Mouse (Mus musculus) MEL (cell line): ENCODE measurements at regions not wholly inside any gene's neighbourhood (a gene's known extent, or its start where the extent isn't known, plus 50 kb on each side); places are given as distances from the start of the nearest gene placed in this dataset.

Source experiments
- DNase-seq: peaks from one replicate; pipeline ENCODE4 v3.0.0; 2011; ENCODE audit warnings: low read depth, low spot score
- H3K27ac ChIP-seq: 2 replicates; pipeline ENCODE4 v1.5.1; 2012; ENCODE audit warnings: low read depth, mild to moderate bottlenecking, control low read depth, low read length, moderate library complexity; ENCODE audit not compliant: control insufficient read depth
- H3K27me3 ChIP-seq, 2 experiments: fragments of 150-350 bp in 1 of 2; sonication (generic) in 1 of 2; 2 replicates each; pipeline ENCODE4 v1.6.1; 2012; ENCODE audit warnings: low read length in 2 of 2, mild to moderate bottlenecking in 2 of 2, improper control_type of control experiment in 1 of 2, moderate library complexity in 1 of 2; ENCODE audit not compliant: insufficient read depth in 2 of 2, control insufficient read depth in 1 of 2
- H3K36me3 ChIP-seq, 2 experiments: 2 replicates each; pipeline ENCODE4 v1.6.1; 2012 to 2014; ENCODE audit warnings: low read length in 2 of 2, improper control_type of control experiment in 1 of 2, inconsistent platforms in 1 of 2, mild to moderate bottlenecking in 1 of 2; ENCODE audit not compliant: insufficient read depth in 2 of 2, control insufficient read depth in 1 of 2
- H3K4me1 ChIP-seq, 2 experiments: fragments of 150-350 bp in 1 of 2; sonication (generic) in 1 of 2; 2 replicates each; pipeline ENCODE4 v1.6.1; 2012; ENCODE audit warnings: low read length in 2 of 2, improper control_type of control experiment in 1 of 2, mild to moderate bottlenecking in 1 of 2; ENCODE audit not compliant: insufficient read depth in 2 of 2, control insufficient read depth in 1 of 2
- H3K4me3 ChIP-seq, 2 experiments: fragments of 150-350 bp in 1 of 2; sonication (generic) in 1 of 2; 2 replicates each; pipeline ENCODE4 v1.5.1; 2012; ENCODE audit warnings: low read depth in 2 of 2, low read length in 2 of 2, mild to moderate bottlenecking in 2 of 2, moderate library complexity in 2 of 2, control low read depth in 1 of 2, improper control_type of control experiment in 1 of 2; ENCODE audit not compliant: control insufficient read depth in 1 of 2, insufficient read depth in 1 of 2
- H3K79me2 ChIP-seq: 2 replicates; pipeline ENCODE4 v1.6.1; 2012; ENCODE audit warnings: mild to moderate bottlenecking, low read length, moderate library complexity; ENCODE audit not compliant: control insufficient read depth, poor library complexity, insufficient read depth
- H3K9ac ChIP-seq: 2 replicates; pipeline ENCODE4 v1.6.1; 2012; ENCODE audit warnings: low read depth, mild to moderate bottlenecking, control low read depth, low read length, moderate library complexity; ENCODE audit not compliant: control insufficient read depth, poor library complexity, severe bottlenecking
- H3K9me3 ChIP-seq: fragments of 150-350 bp; sonication (generic); replicated peaks from 2 replicates; pipeline ENCODE4 v1.6.1; 2012; ENCODE audit warnings: mild to moderate bottlenecking, low read length, improper control_type of control experiment, moderate library complexity; ENCODE audit not compliant: insufficient read depth
- BHLHE40 ChIP-seq: IDR thresholded peaks from 2 replicates; pipeline ENCODE4 v1.6.1; 2012; ENCODE audit warnings: low read depth, mild to moderate bottlenecking, inconsistent platforms, low read length, improper control_type of control experiment, borderline replicate concordance
- CTCF ChIP-seq, 3 experiments: IDR thresholded peaks in 2 of 3; conservative IDR thresholded peaks in 1 of 3; 2 replicates each; pipeline ENCODE4 v1.5.1; 2011 to 2012; ENCODE audit warnings: low read length in 3 of 3, low read depth in 2 of 3, mild to moderate bottlenecking in 2 of 3, improper control_type of control experiment in 1 of 3, inconsistent platforms in 1 of 3, mixed read lengths in 1 of 3, moderate library complexity in 1 of 3; ENCODE audit not compliant: control insufficient read depth in 1 of 3, insufficient read depth in 1 of 3, poor library complexity in 1 of 3, severe bottlenecking in 1 of 3
- ELF1 ChIP-seq: IDR thresholded peaks from 2 replicates; pipeline ENCODE4 v1.6.1; 2014; ENCODE audit warnings: low read depth, mild to moderate bottlenecking, inconsistent platforms, low read length, improper control_type of control experiment, moderate library complexity
- HCFC1 ChIP-seq: IDR thresholded peaks from 2 replicates; pipeline ENCODE4 v1.6.1; 2012; ENCODE audit warnings: low read depth, mild to moderate bottlenecking, inconsistent platforms, low read length, improper control_type of control experiment, moderate library complexity
- JUND ChIP-seq: IDR thresholded peaks from 2 replicates; pipeline ENCODE4 v1.6.1; 2011; ENCODE audit warnings: low read depth, mild to moderate bottlenecking, improper control_type of control experiment, low read length
- MAX ChIP-seq: IDR thresholded peaks from 2 replicates; pipeline ENCODE4 v1.6.1; 2011; ENCODE audit warnings: low read length, improper control_type of control experiment
- MEF2A ChIP-seq: IDR thresholded peaks from 2 replicates; pipeline ENCODE4 v1.6.1; 2014; ENCODE audit warnings: low read depth, mild to moderate bottlenecking, inconsistent platforms, low read length, improper control_type of control experiment; ENCODE audit not compliant: poor library complexity, insufficient replicate concordance, severe bottlenecking; ENCODE audit errors: extremely low read depth
- NELFE ChIP-seq: IDR thresholded peaks from 2 replicates; pipeline ENCODE4 v1.6.1; 2011; ENCODE audit warnings: low read depth, low read length, improper control_type of control experiment
- POLR2AphosphoS2 ChIP-seq: IDR thresholded peaks from 2 replicates; pipeline ENCODE4 v1.6.1; 2011; ENCODE audit warnings: low read length, improper control_type of control experiment
- POLR2AphosphoS5 ChIP-seq: IDR thresholded peaks from 2 replicates; pipeline ENCODE4 v1.6.1; 2012; ENCODE audit warnings: low read depth, borderline replicate concordance, mild to moderate bottlenecking, inconsistent platforms, low read length, moderate library complexity, mixed read lengths
- TCF12 ChIP-seq: IDR thresholded peaks from 2 replicates; pipeline ENCODE4 v1.6.1; 2014; ENCODE audit warnings: low read depth, mild to moderate bottlenecking, inconsistent platforms, low read length, improper control_type of control experiment, moderate library complexity
- USF1 ChIP-seq: IDR thresholded peaks from 2 replicates; pipeline ENCODE4 v1.6.1; 2014; ENCODE audit warnings: low read depth, mild to moderate bottlenecking, inconsistent platforms, low read length, improper control_type of control experiment, moderate library complexity
- USF2 ChIP-seq, 2 experiments: IDR thresholded peaks; 2 replicates each; pipeline ENCODE4 v1.6.1; 2011 to 2012; ENCODE audit warnings: improper control_type of control experiment in 2 of 2, low read length in 2 of 2, borderline replicate concordance in 1 of 2, inconsistent platforms in 1 of 2, low read depth in 1 of 2, mild to moderate bottlenecking in 1 of 2; ENCODE audit not compliant: insufficient read depth in 1 of 2
- ZC3H11A ChIP-seq: IDR thresholded peaks from 2 replicates; pipeline ENCODE4 v1.6.1; 2012; ENCODE audit warnings: low read depth, mild to moderate bottlenecking, inconsistent platforms, low read length, improper control_type of control experiment
- ZKSCAN1 ChIP-seq: IDR thresholded peaks from 2 replicates; pipeline ENCODE4 v1.6.1; 2012; ENCODE audit warnings: low read depth, mild to moderate bottlenecking, inconsistent platforms, low read length, improper control_type of control experiment, moderate library complexity
- ZMIZ1 ChIP-seq: IDR thresholded peaks from 2 replicates; pipeline ENCODE4 v1.6.1; 2012; ENCODE audit warnings: low read depth, mild to moderate bottlenecking, inconsistent platforms, low read length, improper control_type of control experiment, moderate library complexity
- ZNF384 ChIP-seq: IDR thresholded peaks from 2 replicates; pipeline ENCODE4 v1.6.1; 2012; ENCODE audit warnings: low read depth, mild to moderate bottlenecking, inconsistent platforms, low read length, improper control_type of control experiment

- no peak overlapping the region for H3K27ac ChIP-seq
Observed at GRCm38 (mm10) chrX:10770575-10770974, 55.8 kb downstream of the Mid1ip1 start.

GRCm38 (mm10) chrX:10775714-10776515 is 61.1 kb downstream of the Mid1ip1 start:
- H3K27ac ChIP-seq, result no peak overlapping the region
- no peak for TF ChIP-seq JUND
- no peak for TF ChIP-seq ELF1
- no peak for TF ChIP-seq USF2 (IDR thresholded peaks at IDR 0.05; ENCODE audit: borderline replicate concordance in 1 of 2, insufficient read depth in 1 of 2, low read depth in 1 of 2, low read length in 2 of 2)
- no peak for TF ChIP-seq ZMIZ1
- no peak for TF ChIP-seq MEF2A
- TF ChIP-seq ZKSCAN1, result no peak
- no peak for TF ChIP-seq TCF12
- TF ChIP-seq NELFE, result no peak
- no peak for TF ChIP-seq POLR2AphosphoS5
- TF ChIP-seq ZNF384, result no peak
- no peak for TF ChIP-seq HCFC1
- no peak for TF ChIP-seq ZC3H11A
- TF ChIP-seq, all 39 proteins: peak for 0

More at GRCm38 (mm10) chrX:10770575-10770974, 55.8 kb downstream of the Mid1ip1 start:
- H3K79me2 ChIP-seq, result no peaks in the 10 kb centered on the region
- no peak overlapping the region for H3K9ac ChIP-seq
- H3K4me1 ChIP-seq, result no peaks in the 10 kb centered on the region
- no peak for TF ChIP-seq MAX
- no peak for TF ChIP-seq ZC3H11A
- TF ChIP-seq ELF1, result no peak
- TF ChIP-seq CTCF (IDR thresholded peaks at IDR 0.05 in 2 of 3, conservative IDR thresholded peaks at IDR 0.05 in 1 of 3; ENCODE audit: control insufficient read depth in 1 of 3, insufficient read depth in 1 of 3, low read depth in 2 of 3, low read length in 3 of 3, poor library complexity in 1 of 3, severe bottlenecking in 1 of 3), result no peak
- no peak for TF ChIP-seq BHLHE40
- TF ChIP-seq MEF2A, result no peak
- no peak for TF ChIP-seq USF1
- no peak for TF ChIP-seq TCF12
- no peak for TF ChIP-seq POLR2AphosphoS2
- TF ChIP-seq JUND, result no peak
- no peaks in the 10 kb centered on the region for H3K9me3 ChIP-seq
- H3K36me3 ChIP-seq, result no peaks in the 10 kb centered on the region
- DNase-seq, result no peak
- no peak overlapping the region for H3K4me3 ChIP-seq
- H3K27me3 ChIP-seq, result peaks cover 0 to 3% of the 10 kb centered on the region in 2 experiments; a peak in 2 of 4 replicates

More at GRCm38 (mm10) chrX:10775714-10776515, 61.1 kb downstream of the Mid1ip1 start:
- DNase-seq, result no peak
- Histone ChIP-seq H3K4me1 (no peaks in the 10 kb centered on the region), H3K9me3 (no peaks in the 10 kb centered on the region), H3K79me2 (no peaks in the 10 kb centered on the region), H3K4me3 (no peak overlapping the region), H3K36me3 (no peaks in the 10 kb centered on the region), H3K27me3 (peaks cover 0 to 3% of the 10 kb centered on the region in 2 experiments; a peak in 2 of 4 replicates), H3K9ac (no peak overlapping the region)
